Mouse (Mus musculus) adrenal gland, adult 10 weeks (tissue): ENCODE results near the gene Zfp663. TPM values are rescaled to one million over a fixed set of nuclear protein-coding genes. Genes with fewer than 3 reads are reported as not detected.

Experiments used
- polyA plus RNA-seq: library from polyadenylated mRNA; stranded (reverse); fragments of 350-450 nt; fragmentation: Illumina TruSeq; extraction: RNeasy Lipid Tissue Mini Kit (QIAGEN cat#74804); gene quantifications from one replicate; pipeline ENCODE4 v1.2.3, GENCODE M21; 2014; ENCODE audit warnings: low read depth, low replicate concordance

Zfp663 gene
- not detected for polyA plus RNA-seq

GRCm38 (mm10) chr2:165368496-165368895, at the start of gene Zfp663:
Gene Zfp663 (minus strand): TSS chr2:165368729.

GRCm38 (mm10) chr2:165387844-165388495, 19.4 kb upstream of the Zfp663 start, which contains the start of gene Zfp334:
Gene Zfp334 (minus strand): TSS chr2:165388259.

GRCm38 (mm10) chr2:165326304-165327190, 42.0 kb downstream of the Zfp663 start, which contains the start of gene Elmo2:
Gene Elmo2 (minus strand): TSS chr2:165326479.

Other genes with a start within 250 kb of the Zfp663 start
- gene Cdh22, start 133.9 kb downstream of the Zfp663 start, polyA plus RNA-seq = not detected
- gene Slc35c2, start 80.9 kb downstream of the Zfp663 start, polyA plus RNA-seq = 8.3 TPM
- 8.9 TPM for gene Elmo2, start 42.2 kb downstream of the Zfp663 start, polyA plus RNA-seq
- 4.3 TPM for gene Zfp334, start 19.5 kb upstream of the Zfp663 start, polyA plus RNA-seq
- not detected for gene Ocstamp, start 31.7 kb upstream of the Zfp663 start, polyA plus RNA-seq
- gene Slc13a3, start 104.5 kb upstream of the Zfp663 start, polyA plus RNA-seq = 0.23 TPM
- 5.3 TPM for gene Trp53rka, start 124.6 kb upstream of the Zfp663 start, polyA plus RNA-seq
- gene Slc2a10, start 135.1 kb upstream of the Zfp663 start, polyA plus RNA-seq = 0.23 TPM
- gene Eya2, start 226.3 kb upstream of the Zfp663 start, polyA plus RNA-seq = not detected